Mouse (Mus musculus): ENCODE measurements around the gene Pard3.

GRCm38 (mm10) chr8:127118373-127118861 lies 54.7 kb downstream of the Pard3 start:
- no peak for TF ChIP-seq CTCF (IDR thresholded peaks at IDR 0.05; ENCODE audit: borderline replicate concordance, control insufficient read depth, extremely low read depth, insufficient read depth, low read length, poor library complexity)
- no peak for TF ChIP-seq POLR2A (IDR thresholded peaks at IDR 0.05; ENCODE audit: control insufficient read depth, extremely low read depth, insufficient read depth, low read length, poor library complexity)
